Mouse (Mus musculus): Measurements from ENCODE around the gene G3bp1.
A peak's percentile ranks its signal among the peaks of the same experiment; 100 is the strongest.

G3bp1 gene

GRCm38 (mm10) chr11:55465177-55465576 lies 4.3 kb upstream of the G3bp1 start:
- no peak for DNase-seq

GRCm38 (mm10) chr11:55468012-55468411 lies 1.5 kb upstream of the G3bp1 start:
- DNase-seq: no peak

GRCm38 (mm10) chr11:55468611-55469047 lies 856 bp upstream of the G3bp1 start:
- peak; percentile 59 for DNase-seq

DNA sequence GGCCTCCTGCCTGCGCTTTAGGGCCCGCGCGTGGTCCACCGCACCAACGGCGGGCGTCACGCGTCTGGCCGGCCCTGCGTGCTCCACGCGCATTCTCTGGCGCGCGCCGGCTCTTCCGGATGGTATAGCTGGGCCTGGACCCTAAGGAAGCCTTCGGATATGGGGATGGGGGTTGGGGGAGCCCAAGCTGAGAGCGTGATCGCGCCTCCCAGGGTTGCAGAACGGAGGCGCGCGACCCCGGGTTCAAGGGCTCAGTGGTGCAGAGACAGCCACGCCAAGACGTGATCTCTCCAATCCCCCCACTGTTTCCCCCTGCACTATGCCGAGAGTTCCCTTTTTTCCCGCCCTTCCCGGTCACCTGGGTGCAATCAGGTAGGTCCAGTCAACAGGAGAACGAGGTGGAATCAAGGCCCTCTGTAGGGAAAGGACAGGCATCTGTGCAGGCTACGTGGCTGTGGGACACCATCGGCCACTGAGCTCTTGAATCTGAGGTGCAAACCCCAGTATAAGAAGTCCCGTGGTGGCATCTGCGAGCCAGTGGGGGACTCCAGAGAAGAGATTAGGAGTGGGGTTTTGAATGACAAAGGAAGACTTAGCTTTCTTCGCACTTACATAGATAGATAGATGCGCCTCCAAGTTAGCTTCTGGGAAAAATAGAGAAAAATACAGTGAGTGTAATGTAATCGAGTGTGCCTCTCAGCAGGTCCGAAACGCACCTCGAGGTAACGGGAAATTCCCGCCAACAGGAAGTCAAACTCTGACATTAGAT lies 622 bp downstream of the G3bp1 start:
- DNase-seq: peak; percentile 65

- DNase-seq: no peak
Observed at GRCm38 (mm10) chr11:55470761-55471160, 1.3 kb downstream of the G3bp1 start.

- DNase-seq: no peak
Observed at GRCm38 (mm10) chr11:55471467-55471866, 2.0 kb downstream of the G3bp1 start.

- DNase-seq: no peak
Observed at GRCm38 (mm10) chr11:55473219-55473618, 3.7 kb downstream of the G3bp1 start.

GRCm38 (mm10) chr11:55485443-55485842 lies 16.0 kb downstream of the G3bp1 start:
- DNase-seq: no peak

- no peak for DNase-seq
Observed at GRCm38 (mm10) chr11:55496158-55496557, 26.7 kb downstream of the G3bp1 start.

DNA sequence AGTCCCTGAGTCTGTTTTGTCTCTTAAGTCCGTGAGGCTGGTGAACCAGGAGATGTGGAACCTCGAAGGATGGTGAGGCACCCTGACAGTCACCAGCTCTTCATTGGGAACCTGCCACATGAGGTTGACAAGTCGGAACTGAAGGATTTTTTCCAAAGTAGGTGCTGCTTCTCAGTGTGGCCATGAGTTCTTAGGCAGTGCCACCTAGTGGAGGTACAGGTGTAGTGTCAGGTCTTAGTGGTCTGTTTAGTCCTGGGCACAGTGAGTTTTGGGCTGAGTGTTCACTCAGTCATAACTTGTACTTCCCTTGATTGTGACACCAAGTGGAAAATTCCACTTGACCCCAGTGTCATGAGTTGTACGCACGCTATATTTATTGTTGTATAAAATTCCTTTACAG lies 28.4 kb downstream of the G3bp1 start:
- DNase-seq: peak; percentile 38

- no peak for DNase-seq
Observed at GRCm38 (mm10) chr11:55501955-55502531, 32.6 kb downstream of the G3bp1 start.

DNA sequence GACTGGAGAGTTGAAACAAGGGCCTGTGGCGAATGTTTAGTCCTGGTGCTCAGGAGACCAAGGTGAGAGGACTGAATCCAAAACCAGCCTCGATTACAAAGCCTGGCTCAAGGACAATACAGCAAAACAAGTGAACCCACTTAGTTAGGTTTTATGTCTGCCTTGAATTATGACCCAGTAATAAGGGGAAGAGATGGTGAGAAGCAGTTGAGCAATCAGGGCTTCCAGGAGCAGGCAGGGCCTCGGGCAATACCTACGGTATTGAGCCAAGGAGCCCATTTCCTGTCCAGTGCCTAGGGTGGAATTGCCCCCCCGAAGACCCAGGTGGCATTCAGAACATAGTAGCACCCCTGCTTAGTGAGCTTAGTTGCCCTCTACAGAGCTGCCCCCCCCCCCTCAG lies 33.4 kb downstream of the G3bp1 start:
- DNase-seq: no peak

DNA sequence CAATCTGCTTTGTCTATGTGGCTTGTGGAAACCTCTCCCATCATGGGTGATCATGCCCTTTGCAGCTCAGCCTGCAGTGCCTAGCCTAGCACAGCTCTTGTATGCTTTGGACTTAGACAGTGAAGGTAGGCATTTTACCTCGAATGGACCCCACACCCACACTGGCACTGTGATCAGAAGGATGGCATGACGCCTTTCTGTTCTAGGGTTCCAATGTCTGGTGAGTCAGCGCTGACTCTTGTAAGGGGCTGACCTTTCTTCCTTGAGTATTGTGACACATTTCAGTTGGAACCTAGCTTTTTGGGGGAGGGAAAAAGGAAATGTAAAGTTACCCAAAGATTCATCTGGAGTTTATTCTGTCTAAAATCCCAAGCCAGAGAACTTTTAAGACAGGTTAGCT lies 36.0 kb downstream of the G3bp1 start:
- no peak for DNase-seq

DNA sequence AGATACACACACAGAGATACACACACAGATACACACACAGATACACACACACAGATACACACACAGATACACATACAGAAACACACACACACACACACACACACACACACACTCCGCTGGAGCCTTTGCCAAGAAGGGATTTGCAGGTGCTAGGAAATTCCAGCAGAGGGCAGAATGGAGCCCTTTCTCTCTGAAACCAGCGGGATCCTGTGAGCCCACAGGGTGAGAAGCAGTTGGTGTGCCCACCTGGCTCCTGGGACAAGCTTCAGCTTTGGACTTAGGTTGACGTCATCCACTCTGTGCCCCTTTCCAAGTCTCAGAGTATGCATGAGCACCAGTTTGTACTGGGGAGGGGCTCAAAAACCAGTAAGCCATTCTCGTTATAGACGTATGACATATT lies 41.9 kb downstream of the G3bp1 start:
- DNase-seq: peak; percentile 16

DNA sequence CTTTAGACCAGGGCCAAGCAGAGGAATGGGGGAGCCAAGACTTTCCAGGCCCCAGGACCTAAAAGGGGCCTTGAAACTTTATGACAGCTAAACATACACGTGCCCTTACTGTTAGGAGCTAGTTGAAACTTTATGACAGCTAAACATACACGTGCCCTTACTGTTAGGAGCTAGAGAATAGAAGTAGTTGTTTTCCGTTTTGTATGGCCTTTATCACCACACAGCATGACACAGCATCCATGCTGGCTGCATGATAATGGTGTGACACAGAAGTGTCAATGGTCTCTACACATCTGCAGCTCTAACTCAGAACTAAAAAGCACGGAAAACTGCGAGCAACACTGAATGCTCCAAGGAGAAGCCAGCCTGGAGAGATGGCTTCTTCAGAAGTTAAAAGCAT lies 48.2 kb downstream of the G3bp1 start:
- no peak for DNase-seq

GRCm38 (mm10) chr11:55518806-55519674 lies 49.6 kb downstream of the G3bp1 start:
- DNase-seq: peak; percentile 49

GRCm38 (mm10) chr11:55530741-55531140 lies 61.3 kb downstream of the G3bp1 start:
- no peak for DNase-seq

- DNase-seq: no peak
Observed at GRCm38 (mm10) chr11:55533378-55533777, 63.9 kb downstream of the G3bp1 start.

- no peak for DNase-seq
Observed at GRCm38 (mm10) chr11:55534766-55535165, 65.3 kb downstream of the G3bp1 start.

- DNase-seq: no peak
Observed at GRCm38 (mm10) chr11:55542128-55542527, 72.6 kb downstream of the G3bp1 start.

GRCm38 (mm10) chr11:55542671-55543070 lies 73.2 kb downstream of the G3bp1 start:
- DNase-seq: no peak

DNA sequence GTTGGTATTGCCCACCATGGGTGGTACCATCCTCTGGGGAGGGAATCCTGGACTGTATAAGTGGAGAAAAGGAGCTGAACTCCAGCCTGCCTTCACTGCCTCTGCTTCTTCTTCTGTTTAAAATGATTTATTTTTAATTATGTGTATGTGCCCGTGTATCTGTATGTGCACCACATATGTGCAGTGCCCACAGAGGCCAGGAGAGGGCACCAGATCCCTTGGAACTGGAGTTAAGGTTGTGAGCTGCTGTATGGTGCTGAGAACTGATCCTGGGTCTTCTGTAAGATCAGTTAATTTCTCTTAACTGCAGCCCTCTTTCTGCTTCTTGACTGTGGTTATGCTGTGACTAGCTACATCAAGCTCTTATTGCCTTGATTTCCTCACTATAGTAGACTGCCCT lies 76.2 kb downstream of the G3bp1 start:
- DNase-seq: no peak
